Mouse (Mus musculus): ENCODE data around the gene Hnrnpa2b1. TPM values are rescaled to one million over a fixed set of nuclear protein-coding genes. Genes with fewer than 3 reads are reported as not detected.
"Not testable (repeated sequence)": the region's sequence is repeated elsewhere in the genome, so short reads cannot be mapped to it uniquely, and the experiment has no call there.

The Hnrnpa2b1 gene
- polyA plus RNA-seq, 1 experiment from 2014 or later, result 712 TPM

DNA sequence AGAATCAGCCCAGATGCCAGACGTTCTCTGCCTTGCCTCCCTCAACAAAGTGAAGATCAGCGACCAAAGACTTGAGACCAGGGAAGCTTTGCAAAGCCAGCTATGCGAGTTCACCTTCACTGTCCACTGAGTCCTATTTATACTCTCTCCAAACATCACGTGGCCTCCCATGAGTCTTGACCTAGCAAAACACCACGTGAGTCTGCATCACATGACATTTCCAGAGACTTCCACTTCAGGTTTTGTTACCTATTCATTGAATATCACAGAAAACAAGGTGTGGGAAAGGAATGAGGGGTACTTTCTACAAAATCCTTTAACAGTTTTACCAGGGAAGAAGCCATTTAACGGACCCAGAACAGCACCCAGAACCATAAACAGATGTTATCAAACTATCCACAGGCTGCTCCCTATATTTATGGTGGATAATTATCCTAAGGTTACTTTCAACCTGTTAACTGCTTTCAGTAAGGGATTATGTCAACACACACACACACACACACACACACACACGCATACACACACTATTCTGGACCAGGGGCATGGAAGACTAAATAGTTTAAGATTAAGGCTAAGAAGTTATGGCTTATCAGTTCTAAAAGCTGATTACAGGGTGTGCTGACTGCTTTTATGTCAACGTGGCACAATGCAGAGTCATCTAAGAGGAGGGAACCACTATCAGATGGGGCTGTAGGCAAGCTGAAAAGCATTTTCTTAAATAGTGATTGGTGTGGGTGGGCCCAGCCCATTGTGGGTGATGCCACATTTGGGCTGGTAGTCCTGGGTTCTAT, 27.8 kb upstream of the Hnrnpa2b1 start:
- no peaks in the 10 kb centered on the region for H3K36me3 ChIP-seq (ENCODE audit: control insufficient read depth, insufficient read depth)
- H3K27ac ChIP-seq (ENCODE audit: low read length), result no peak overlapping the region
- no peak for ATAC-seq (ENCODE audit: low read depth)
- no peak overlapping the region for H3K9ac ChIP-seq (ENCODE audit: low read depth, low read length)
- no peaks in the 10 kb centered on the region for H3K4me1 ChIP-seq (ENCODE audit: control insufficient read depth, low read depth, low read length)
- H3K27me3 ChIP-seq (ENCODE audit: control insufficient read depth, insufficient read depth, low read depth, low read length), result no peaks in the 10 kb centered on the region
- H3K4me3 ChIP-seq (ENCODE audit: low read depth, low read length), result no peak overlapping the region
- WGBS (ENCODE audit: insufficient replicate concordance), result 46% methylated on average over 8 of the region's 8 CpGs
- H3K4me2 ChIP-seq (ENCODE audit: low read depth, low read length), result no peak overlapping the region
- H3K9me3 ChIP-seq (replicated peaks; ENCODE audit: control insufficient read depth, low read length), result 0 out of 2 replicates have a peak, but pooled peaks cover 3% of the 10 kb centered on the region

DNA sequence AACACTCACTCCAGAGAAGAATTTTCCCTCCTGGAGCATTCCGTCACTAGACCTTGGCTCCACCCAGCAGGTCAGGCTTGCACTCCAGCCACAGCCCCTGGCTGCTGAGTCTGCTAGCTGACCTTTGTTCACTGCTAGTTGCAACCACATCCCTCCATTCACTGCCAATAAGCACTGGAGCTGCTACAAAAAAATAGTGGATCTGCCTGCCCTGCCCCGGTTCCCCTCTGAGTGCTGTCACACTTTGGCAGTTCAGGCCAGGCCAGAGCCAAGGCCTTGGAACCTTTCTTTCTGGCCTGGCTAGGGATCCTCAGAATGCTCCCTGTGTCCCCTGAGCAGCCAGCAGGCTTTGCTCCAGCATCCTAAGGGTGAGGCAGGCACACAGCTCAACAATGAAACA, 20.1 kb upstream of the Hnrnpa2b1 start:
- H3K4me1 ChIP-seq (ENCODE audit: control insufficient read depth, low read depth, low read length), result no peaks in the 10 kb centered on the region; the same call in 1 of the 2 replicates
- ATAC-seq (ENCODE audit: low read depth), result peak; percentile 62
- H3K36me3 ChIP-seq (ENCODE audit: control insufficient read depth, insufficient read depth), result no peaks in the 10 kb centered on the region
- 60% methylated on average over 2 of the region's 2 CpGs for WGBS (ENCODE audit: insufficient replicate concordance)
- no peak overlapping the region for H3K4me3 ChIP-seq (ENCODE audit: low read depth, low read length)
- no peak overlapping the region for H3K4me2 ChIP-seq (ENCODE audit: low read depth, low read length)
- H3K9ac ChIP-seq (ENCODE audit: low read depth, low read length), result no peak overlapping the region
- H3K27me3 ChIP-seq (ENCODE audit: control insufficient read depth, insufficient read depth, low read depth, low read length), result no peaks in the 10 kb centered on the region
- no peaks in the 10 kb centered on the region for H3K9me3 ChIP-seq (replicated peaks; ENCODE audit: control insufficient read depth, low read length)
- no peak overlapping the region for H3K27ac ChIP-seq (ENCODE audit: low read length)

- 76% methylated on average over 5 of the region's 5 CpGs for WGBS (ENCODE audit: insufficient replicate concordance)
- H3K4me2 ChIP-seq (ENCODE audit: low read depth, low read length), result no peak overlapping the region
- ATAC-seq (ENCODE audit: low read depth), result no peak
- H3K27ac ChIP-seq (ENCODE audit: low read length), result no peak overlapping the region
- peaks cover 11% of the 10 kb centered on the region for H3K36me3 ChIP-seq (ENCODE audit: control insufficient read depth, insufficient read depth)
- H3K4me1 ChIP-seq (ENCODE audit: control insufficient read depth, low read depth, low read length), result no peaks in the 10 kb centered on the region; the same call in 1 of the 2 replicates
- no peak overlapping the region for H3K9ac ChIP-seq (ENCODE audit: low read depth, low read length)
- H3K27me3 ChIP-seq (ENCODE audit: control insufficient read depth, insufficient read depth, low read depth, low read length), result no peaks in the 10 kb centered on the region
- no peaks in the 10 kb centered on the region for H3K9me3 ChIP-seq (replicated peaks; ENCODE audit: control insufficient read depth, low read length)
- no peak overlapping the region for H3K4me3 ChIP-seq (ENCODE audit: low read depth, low read length)
Measured at GRCm38 (mm10) chr6:51486731-51487130, 17.0 kb upstream of the Hnrnpa2b1 start.

GRCm38 (mm10) chr6:51486076-51486710, 16.5 kb upstream of the Hnrnpa2b1 start:
- WGBS (ENCODE audit: insufficient replicate concordance), result 11% methylated on average over 7 of the region's 7 CpGs
- no peak overlapping the region for H3K4me2 ChIP-seq (ENCODE audit: low read depth, low read length)
- no peaks in the 10 kb centered on the region for H3K9me3 ChIP-seq (replicated peaks; ENCODE audit: control insufficient read depth, low read length)
- H3K4me3 ChIP-seq (ENCODE audit: low read depth, low read length), result no peak overlapping the region
- no peak overlapping the region for H3K27ac ChIP-seq (ENCODE audit: low read length)
- H3K36me3 ChIP-seq (ENCODE audit: control insufficient read depth, insufficient read depth), result peaks cover 17% of the 10 kb centered on the region
- H3K9ac ChIP-seq (ENCODE audit: low read depth, low read length), result no peak overlapping the region
- no peak for ATAC-seq (ENCODE audit: low read depth)
- H3K27me3 ChIP-seq (ENCODE audit: control insufficient read depth, insufficient read depth, low read depth, low read length), result no peaks in the 10 kb centered on the region
- no peaks in the 10 kb centered on the region; the same call in 1 of the 2 replicates for H3K4me1 ChIP-seq (ENCODE audit: control insufficient read depth, low read depth, low read length)

- no peak overlapping the region for H3K9ac ChIP-seq (ENCODE audit: low read depth, low read length)
- WGBS (ENCODE audit: insufficient replicate concordance), result 23% methylated on average over 2 of the region's 2 CpGs
- no peaks in the 10 kb centered on the region; the same call in 1 of the 2 replicates for H3K4me1 ChIP-seq (ENCODE audit: control insufficient read depth, low read depth, low read length)
- H3K36me3 ChIP-seq (ENCODE audit: control insufficient read depth, insufficient read depth), result peaks cover 22% of the 10 kb centered on the region
- no peaks in the 10 kb centered on the region for H3K9me3 ChIP-seq (replicated peaks; ENCODE audit: control insufficient read depth, low read length)
- H3K4me2 ChIP-seq (ENCODE audit: low read depth, low read length), result no peak overlapping the region
- H3K27me3 ChIP-seq (ENCODE audit: control insufficient read depth, insufficient read depth, low read depth, low read length), result no peaks in the 10 kb centered on the region
- no peak overlapping the region for H3K27ac ChIP-seq (ENCODE audit: low read length)
- no peak overlapping the region for H3K4me3 ChIP-seq (ENCODE audit: low read depth, low read length)
- no peak for ATAC-seq (ENCODE audit: low read depth)
Measured at GRCm38 (mm10) chr6:51485646-51486045, 16.0 kb upstream of the Hnrnpa2b1 start.

DNA sequence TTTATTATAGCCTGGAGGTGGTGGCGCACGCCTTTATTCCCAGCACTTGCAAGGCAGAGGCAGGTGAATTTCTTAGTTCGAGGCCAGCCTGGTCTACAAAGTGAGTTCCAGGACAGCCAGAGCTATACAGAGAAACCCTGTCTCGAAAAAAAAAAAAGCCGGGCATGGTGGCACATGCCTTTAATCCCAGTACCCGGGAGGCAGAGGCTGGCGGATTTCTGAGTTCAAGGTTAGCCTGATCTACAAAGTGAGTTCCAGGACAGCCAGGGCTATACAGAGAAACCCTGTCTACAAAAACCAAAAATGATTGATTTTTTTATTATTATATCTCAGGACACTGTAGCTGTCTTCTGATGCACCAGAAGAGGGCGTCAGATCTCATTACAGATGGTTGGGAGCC, 14.9 kb upstream of the Hnrnpa2b1 start:
- WGBS (ENCODE audit: insufficient replicate concordance), result 86% methylated on average over 8 of the region's 8 CpGs

GRCm38 (mm10) chr6:51483861-51484260, 14.2 kb upstream of the Hnrnpa2b1 start:
- no peak overlapping the region for H3K27ac ChIP-seq (ENCODE audit: low read length)
- H3K36me3 ChIP-seq (ENCODE audit: control insufficient read depth, insufficient read depth), result peaks cover 40% of the 10 kb centered on the region
- H3K4me1 ChIP-seq (ENCODE audit: control insufficient read depth, low read depth, low read length), result peaks cover 3% of the 10 kb centered on the region
- no peak overlapping the region for H3K4me3 ChIP-seq (ENCODE audit: low read depth, low read length)
- ATAC-seq (ENCODE audit: low read depth), result no peak
- H3K27me3 ChIP-seq (ENCODE audit: control insufficient read depth, insufficient read depth, low read depth, low read length), result no peaks in the 10 kb centered on the region
- no peak overlapping the region for H3K4me2 ChIP-seq (ENCODE audit: low read depth, low read length)
- WGBS (ENCODE audit: insufficient replicate concordance), result 90% methylated on average over 3 of the region's 3 CpGs
- no peaks in the 10 kb centered on the region for H3K9me3 ChIP-seq (replicated peaks; ENCODE audit: control insufficient read depth, low read length)
- no peak overlapping the region for H3K9ac ChIP-seq (ENCODE audit: low read depth, low read length)

More for the DNA sequence above, 14.9 kb upstream of the Hnrnpa2b1 start:
- not testable (repeated sequence) for H3K4me1 ChIP-seq (ENCODE audit: control insufficient read depth, low read depth, low read length); H3K4me3 ChIP-seq (ENCODE audit: low read depth, low read length); H3K27ac ChIP-seq (ENCODE audit: low read length); H3K27me3 ChIP-seq (ENCODE audit: control insufficient read depth, insufficient read depth, low read depth, low read length); ATAC-seq (ENCODE audit: low read depth); H3K4me2 ChIP-seq (ENCODE audit: low read depth, low read length); H3K9ac ChIP-seq (ENCODE audit: low read depth, low read length); H3K9me3 ChIP-seq (replicated peaks; ENCODE audit: control insufficient read depth, low read length)
- peaks cover 33% of the 10 kb centered on the region for H3K36me3 ChIP-seq (ENCODE audit: control insufficient read depth, insufficient read depth)

DNA sequence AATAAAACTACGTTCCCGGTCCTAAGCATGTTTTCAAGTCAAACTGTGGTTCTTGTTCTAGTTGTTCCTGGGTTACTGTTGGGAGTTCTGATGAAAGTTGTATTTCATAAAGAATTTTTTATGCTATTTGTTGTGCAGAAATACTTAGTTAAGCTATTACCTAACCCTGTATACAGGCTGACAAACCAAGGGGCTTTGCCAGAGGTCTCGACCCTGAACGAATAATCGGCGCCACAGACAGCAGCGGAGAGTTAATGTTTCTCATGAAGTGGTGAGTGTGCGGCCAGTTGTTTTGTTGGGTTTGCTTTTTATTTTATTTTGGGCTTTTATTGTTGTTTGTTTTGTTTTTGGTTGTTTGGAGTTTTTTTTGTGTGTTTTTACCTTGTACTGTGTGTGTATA, 11.9 kb upstream of the Hnrnpa2b1 start:
- peaks cover 50% of the 10 kb centered on the region for H3K36me3 ChIP-seq (ENCODE audit: control insufficient read depth, insufficient read depth)
- WGBS (ENCODE audit: insufficient replicate concordance), result 89% methylated on average over 8 of the region's 8 CpGs
- peaks cover 9% of the 10 kb centered on the region for H3K4me1 ChIP-seq (ENCODE audit: control insufficient read depth, low read depth, low read length)
- H3K27me3 ChIP-seq (ENCODE audit: control insufficient read depth, insufficient read depth, low read depth, low read length), result no peaks in the 10 kb centered on the region
- no peak overlapping the region for H3K27ac ChIP-seq (ENCODE audit: low read length)
- no peak overlapping the region for H3K4me3 ChIP-seq (ENCODE audit: low read depth, low read length)
- H3K9ac ChIP-seq (ENCODE audit: low read depth, low read length), result no peak overlapping the region
- no peak for ATAC-seq (ENCODE audit: low read depth)
- H3K4me2 ChIP-seq (ENCODE audit: low read depth, low read length), result no peak overlapping the region
- no peaks in the 10 kb centered on the region for H3K9me3 ChIP-seq (replicated peaks; ENCODE audit: control insufficient read depth, low read length)

DNA sequence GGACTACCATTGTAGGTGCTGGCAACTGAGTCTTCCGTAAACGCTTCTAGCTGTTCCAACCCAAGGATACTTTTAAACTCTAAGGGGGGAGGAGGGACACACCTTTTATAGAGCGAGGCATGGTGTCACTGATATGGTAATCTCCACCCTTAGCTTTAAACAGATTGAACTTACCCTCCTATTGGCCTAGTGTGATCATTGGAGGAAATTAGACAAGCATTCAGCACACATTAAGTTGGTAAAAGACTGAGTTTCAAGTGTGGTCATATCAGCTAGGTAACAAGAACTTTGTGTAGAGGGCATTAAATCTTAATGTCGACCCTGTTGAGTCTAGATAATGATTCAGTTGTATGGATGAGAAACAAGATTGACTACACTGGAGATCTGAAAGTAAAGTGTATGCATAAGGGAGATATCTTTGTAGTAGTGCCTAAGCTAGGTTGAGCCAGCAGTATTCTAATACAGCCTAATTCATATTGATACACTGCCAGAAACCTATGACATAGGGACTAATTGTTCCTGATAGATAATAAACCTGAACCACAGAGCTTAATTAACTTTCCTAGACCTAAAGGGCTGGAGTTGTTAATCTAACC, 9.5 kb upstream of the Hnrnpa2b1 start:
- no peak overlapping the region for H3K9ac ChIP-seq (ENCODE audit: low read depth, low read length)
- peaks cover 60% of the 10 kb centered on the region for H3K36me3 ChIP-seq (ENCODE audit: control insufficient read depth, insufficient read depth)
- H3K4me2 ChIP-seq (ENCODE audit: low read depth, low read length), result peak overlapping the region; percentile 36
- H3K4me1 ChIP-seq (ENCODE audit: control insufficient read depth, low read depth, low read length), result peaks cover 10% of the 10 kb centered on the region
- peak; percentile 88 for ATAC-seq (ENCODE audit: low read depth)
- H3K27me3 ChIP-seq (ENCODE audit: control insufficient read depth, insufficient read depth, low read depth, low read length), result no peaks in the 10 kb centered on the region
- H3K9me3 ChIP-seq (replicated peaks; ENCODE audit: control insufficient read depth, low read length), result no peaks in the 10 kb centered on the region
- 27% methylated on average over 4 of the region's 4 CpGs for WGBS (ENCODE audit: insufficient replicate concordance)
- peak overlapping the region; percentile 6; the same call in 1 of the 2 replicates for H3K4me3 ChIP-seq (ENCODE audit: low read depth, low read length)
- no peak overlapping the region; the same call in 1 of the 2 replicates for H3K27ac ChIP-seq (ENCODE audit: low read length)
